Mouse (Mus musculus) hindbrain, embryonic 12.5 days (tissue): ENCODE measurements around the gene Sobp. TPM values are rescaled to one million over a fixed set of nuclear protein-coding genes. Genes with fewer than 3 reads are reported as not detected.

Experiments
- ATAC-seq: fragments of 200-750 bp; cut with Nextera tagmentation; 2 replicates; pipeline ENCODE4 v1.8.0; 2017; ENCODE audit warnings: moderate TSS enrichment; ENCODE audit not compliant: low FRiP score
- H3K27ac ChIP-seq: fragments of 300-500 bp; sonication (generic); 2 replicates; pipeline ENCODE4 v1.5.1; 2016; ENCODE audit warnings: mild to moderate bottlenecking
- H3K27me3 ChIP-seq: fragments of 300-500 bp; sonication (generic); 2 replicates; pipeline ENCODE4 v1.6.1; 2016; ENCODE audit warnings: mild to moderate bottlenecking
- H3K36me3 ChIP-seq: fragments of 300-500 bp; sonication (generic); 2 replicates; pipeline ENCODE4 v1.6.1; 2016; ENCODE audit warnings: mild to moderate bottlenecking
- H3K4me1 ChIP-seq: fragments of 300-500 bp; sonication (generic); 2 replicates; pipeline ENCODE4 v1.6.1; 2016
- H3K4me2 ChIP-seq: fragments of 300-500 bp; sonication (generic); replicated peaks from 2 replicates; pipeline ENCODE4 v1.6.1; 2016; ENCODE audit warnings: mild to moderate bottlenecking
- H3K4me3 ChIP-seq: fragments of 300-500 bp; sonication (generic); 2 replicates; pipeline ENCODE4 v1.5.1; 2016; ENCODE audit warnings: mild to moderate bottlenecking
- H3K9ac ChIP-seq: fragments of 300-500 bp; sonication (generic); 2 replicates; pipeline ENCODE4 v1.6.1; 2016; ENCODE audit warnings: mild to moderate bottlenecking, moderate library complexity
- H3K9me3 ChIP-seq: fragments of 300-500 bp; sonication (generic); replicated peaks from 2 replicates; pipeline ENCODE4 v1.6.1; 2016; ENCODE audit warnings: mild to moderate bottlenecking
- WGBS: fragments of 180-500 bp; shearing (Covaris S2); methylation state at CpG from one replicate; pipeline ENCODE4 v1.1.7; 2016; 5-methylcytosine and 5-hydroxymethylcytosine counted together
- polyA plus RNA-seq: library from polyadenylated mRNA; unstranded; fragments of >200 nt; fragmentation: Nextera tagmentation; extraction: Ambion mirVana; gene quantifications from 2 replicates; pipeline ENCODE4 v1.2.1, GENCODE M21; 2016

Gene Sobp
- polyA plus RNA-seq, 1 experiment from 2014 or later = 11.5 TPM

GRCm38 (mm10) chr10:42953601-42954000, 220.7 kb downstream of the Sobp start:
- peaks cover 33% of the 10 kb centered on the region for H3K4me1 ChIP-seq
- H3K4me2 ChIP-seq = no peak overlapping the region
- no peaks in the 10 kb centered on the region for H3K36me3 ChIP-seq
- WGBS = 68% methylated on average over 5 of the region's 5 CpGs
- H3K9ac ChIP-seq = no peak overlapping the region
- no peaks in the 10 kb centered on the region for H3K9me3 ChIP-seq
- ATAC-seq = no peak
- H3K27me3 ChIP-seq = peaks cover 6% of the 10 kb centered on the region; the same call in 1 of the 2 replicates
- H3K27ac ChIP-seq = no peak overlapping the region
- H3K4me3 ChIP-seq = no peak overlapping the region

Other genes with a start within 250 kb of the Sobp start
- 2.5 and 2.6 TPM in 2 replicates for gene 9030612E09Rik, start 174 bp upstream of the Sobp start, polyA plus RNA-seq
- 14.6 and 14.9 TPM in 2 replicates for gene Pdss2, start 47.0 kb upstream of the Sobp start, polyA plus RNA-seq